Mouse (Mus musculus): ENCODE measurements around the gene Cst6.
"Not testable (repeated sequence)": the region's sequence is repeated elsewhere in the genome, so short reads cannot be mapped to it uniquely, and the experiment has no call there.

Cst6 gene

GRCm38 (mm10) chr19:5349502-5349873 is at the start of gene Cst6:
Gene Cst6, minus strand, starts transcription at chr19:5349574.
- not testable (repeated sequence) for DNase-seq (ENCODE audit: low read depth, low spot score)

GRCm38 (mm10) chr19:5395371-5395770 is 46.0 kb upstream of the Cst6 start:
- DNase-seq (ENCODE audit: low read depth, low spot score) = no peak

GRCm38 (mm10) chr19:5394168-5394567 is 44.8 kb upstream of the Cst6 start:
- peak; percentile 52 for DNase-seq (ENCODE audit: low read depth, low spot score)

- peak; percentile 39 for DNase-seq (ENCODE audit: low read depth, low spot score)
These were observed 43.5 kb upstream of the Cst6 start for GRCm38 (mm10) chr19:5392892-5393291.

GRCm38 (mm10) chr19:5390416-5390815 is 41.0 kb upstream of the Cst6 start:
- no peak for DNase-seq (ENCODE audit: low read depth, low spot score)

GRCm38 (mm10) chr19:5389647-5390046 is 40.3 kb upstream of the Cst6 start:
- DNase-seq (ENCODE audit: low read depth, low spot score) = no peak

- peak; percentile 99 for DNase-seq (ENCODE audit: low read depth, low spot score)
These were observed 39.3 kb upstream of the Cst6 start, which contains the start of gene Sart1 for GRCm38 (mm10) chr19:5388588-5389242. Gene Sart1, minus strand, starts transcription at chr19:5388703.

- peak; percentile 40 for DNase-seq (ENCODE audit: low read depth, low spot score)
These were observed 38.7 kb upstream of the Cst6 start for GRCm38 (mm10) chr19:5388011-5388441.

GRCm38 (mm10) chr19:5384715-5385114 is 35.3 kb upstream of the Cst6 start:
- DNase-seq (ENCODE audit: low read depth, low spot score) = no peak

GRCm38 (mm10) chr19:5383326-5383725 is 34.0 kb upstream of the Cst6 start:
- no peak for DNase-seq (ENCODE audit: low read depth, low spot score)

GRCm38 (mm10) chr19:5377446-5377845 is 28.1 kb upstream of the Cst6 start:
- DNase-seq (ENCODE audit: low read depth, low spot score) = peak; percentile 76

- no peak for DNase-seq (ENCODE audit: low read depth, low spot score)
These were observed 25.4 kb upstream of the Cst6 start for GRCm38 (mm10) chr19:5374748-5375147.

GRCm38 (mm10) chr19:5374177-5374576 is 24.8 kb upstream of the Cst6 start:
- no peak for DNase-seq (ENCODE audit: low read depth, low spot score)

- no peak for DNase-seq (ENCODE audit: low read depth, low spot score)
These were observed 23.4 kb upstream of the Cst6 start for GRCm38 (mm10) chr19:5372724-5373123.

GRCm38 (mm10) chr19:5370932-5371331 is 21.6 kb upstream of the Cst6 start:
- no peak for DNase-seq (ENCODE audit: low read depth, low spot score)

- DNase-seq (ENCODE audit: low read depth, low spot score) = no peak
These were observed 18.1 kb upstream of the Cst6 start for GRCm38 (mm10) chr19:5367455-5367854.

- DNase-seq (ENCODE audit: low read depth, low spot score) = no peak
These were observed 17.6 kb upstream of the Cst6 start, which contains the start of gene Banf1 for GRCm38 (mm10) chr19:5367053-5367359. Gene Banf1, minus strand, starts transcription at chr19:5367168.

- peak; percentile 99 for DNase-seq (ENCODE audit: low read depth, low spot score)
These were observed 17.0 kb upstream of the Cst6 start, which contains the start of gene Eif1ad for GRCm38 (mm10) chr19:5366175-5367052. Gene Eif1ad, plus strand, starts transcription at chr19:5366741.

GRCm38 (mm10) chr19:5365751-5366150 is 16.4 kb upstream of the Cst6 start:
- no peak for DNase-seq (ENCODE audit: low read depth, low spot score)

GRCm38 (mm10) chr19:5364124-5364523 is 14.8 kb upstream of the Cst6 start:
- DNase-seq (ENCODE audit: low read depth, low spot score) = no peak

- no peak for DNase-seq (ENCODE audit: low read depth, low spot score)
These were observed 12.8 kb upstream of the Cst6 start for GRCm38 (mm10) chr19:5362186-5362585.

GRCm38 (mm10) chr19:5356080-5356479 is 6.7 kb upstream of the Cst6 start:
- DNase-seq (ENCODE audit: low read depth, low spot score) = no peak

- DNase-seq (ENCODE audit: low read depth, low spot score) = no peak
These were observed 4.2 kb upstream of the Cst6 start for GRCm38 (mm10) chr19:5353609-5354008.
